Comparison of ENCODE assay signal across 23 mouse cellular contexts in the genomic region with DNA sequence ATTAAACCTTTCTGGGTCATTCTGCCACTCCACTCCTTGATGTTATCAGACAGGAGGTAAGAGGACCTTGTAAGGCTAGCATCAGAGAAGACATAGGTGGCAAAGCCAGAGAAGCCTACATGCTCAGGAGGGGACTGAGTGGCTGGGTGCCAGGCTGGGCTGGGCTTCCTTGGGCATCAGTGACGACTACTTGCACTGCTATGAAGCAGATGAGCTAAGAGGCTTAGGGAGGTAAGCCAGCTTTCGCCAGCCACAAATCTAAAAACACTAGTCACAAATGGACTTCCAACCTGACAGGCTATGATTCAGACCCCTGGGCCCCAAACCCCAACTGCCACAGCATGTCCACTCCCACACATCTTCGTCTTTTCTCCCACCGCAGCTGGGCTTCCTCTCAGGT. TPM values are rescaled to one million over a fixed set of nuclear protein-coding genes. Genes with fewer than 3 reads are reported as not detected.
A peak's percentile ranks its signal among the peaks of the same experiment; 100 is the strongest.
DNase-seq lines count a peak whose midpoint lies in the region; ATAC-seq and TF ChIP-seq lines count a peak whose summit lies in the region.
"Had no signal": no experiment of that assay in that cellular context is flagged by ENCODE, and none has a peak within 500 bp of the region (broad histone marks: within the 10 kb centered on the region; RNA-seq: fewer than 3 reads in every experiment).

No protein-coding gene starts in this region.

- H3K9ac ChIP-seq in midbrain, embryonic 11.5 days (ENCODE audit: low read length), result no peak overlapping the region
- no peak overlapping the region for H3K9ac ChIP-seq in midbrain, embryonic 15.5 days
- H3K9ac ChIP-seq: embryonic facial prominence, embryonic 13.5 days; hindbrain, embryonic 14.5 days; limb, embryonic 13.5 days; liver, embryonic 13.5 days; lung, embryonic 14.5 days; neural tube, embryonic 12.5 days had no signal

- H3K4me2 ChIP-seq in midbrain, embryonic 11.5 days, result no peak overlapping the region
- no peak overlapping the region for H3K4me2 ChIP-seq in midbrain, embryonic 15.5 days
- H3K4me2 ChIP-seq: embryonic facial prominence, embryonic 13.5 days; heart, embryonic 11.5 days; hindbrain, embryonic 14.5 days; limb, embryonic 13.5 days; liver, embryonic 13.5 days; lung, embryonic 14.5 days; neural tube, embryonic 12.5 days had no signal

- peak; percentile 67 for DNase-seq in midbrain, embryonic 11.5 days (ENCODE audit: low spot score, missing footprints)
- DNase-seq in NIH3T3 (ENCODE audit: low read depth), result peak; percentile 31
- DNase-seq in urinary bladder, postnatal 4 days (ENCODE audit: low spot score in 2 of 2), result no peak
- no peak for DNase-seq in adrenal gland, postnatal 10 days
- DNase-seq: gastrocnemius, postnatal 36 days; liver, embryonic 13.5 days; lung, embryonic 14.5 days; lung, postnatal 36 days; thymus, adult 18-20 months had no signal

- no peaks in the 10 kb centered on the region for H3K27me3 ChIP-seq in midbrain, embryonic 11.5 days (ENCODE audit: control insufficient read depth, insufficient read depth, low read length)
- no peaks in the 10 kb centered on the region for H3K27me3 ChIP-seq in midbrain, embryonic 15.5 days (replicated peaks)
- no peaks in the 10 kb centered on the region for H3K27me3 ChIP-seq in E14TG2a.4 (ENCODE audit: insufficient read depth, low read length)
- H3K27me3 ChIP-seq: embryonic facial prominence, embryonic 13.5 days; limb, embryonic 13.5 days; liver, embryonic 13.5 days; neural tube, embryonic 12.5 days had no signal

- H3K36me3 ChIP-seq in midbrain, embryonic 11.5 days (ENCODE audit: control insufficient read depth, insufficient read depth, low read length), result no peaks in the 10 kb centered on the region
- no peaks in the 10 kb centered on the region; the same call in 1 of the 2 replicates for H3K36me3 ChIP-seq in midbrain, embryonic 15.5 days (replicated peaks)
- H3K36me3 ChIP-seq in E14TG2a.4 (ENCODE audit: insufficient read depth, low read length), result peaks cover 62% of the 10 kb centered on the region

- 70% methylated on average over 4 of the region's 4 CpGs for WGBS in midbrain, embryonic 11.5 days
- 84% methylated on average over 4 of the region's 4 CpGs for WGBS in midbrain, embryonic 15.5 days

- H3K4me1 ChIP-seq in midbrain, embryonic 11.5 days (ENCODE audit: control insufficient read depth, insufficient read depth, low read length), result no peaks in the 10 kb centered on the region
- H3K4me1 ChIP-seq in midbrain, embryonic 15.5 days, result no peaks in the 10 kb centered on the region
- H3K4me1 ChIP-seq in E14TG2a.4 (replicated peaks; ENCODE audit: low read depth, low read length), result peaks cover 79% of the 10 kb centered on the region
- H3K4me1 ChIP-seq: embryonic facial prominence, embryonic 13.5 days; limb, embryonic 13.5 days; neural tube, embryonic 12.5 days had no signal

- no peak overlapping the region for H3K4me3 ChIP-seq in midbrain, embryonic 11.5 days (ENCODE audit: low read depth, low read length)
- H3K4me3 ChIP-seq in midbrain, embryonic 15.5 days, result no peak overlapping the region
- 0 out of 2 replicates have a peak overlapping the region, but pooled peaks have one; percentile 10 for H3K4me3 ChIP-seq in E14TG2a.4 (replicated peaks; ENCODE audit: low read length)
- H3K4me3 ChIP-seq: embryonic facial prominence, embryonic 13.5 days; limb, embryonic 13.5 days; liver, embryonic 13.5 days; midbrain, embryonic 10.5 days; neural tube, embryonic 12.5 days had no signal

- no peaks in the 10 kb centered on the region for H3K9me3 ChIP-seq in midbrain, embryonic 11.5 days (ENCODE audit: control insufficient read depth, low read length)
- no peaks in the 10 kb centered on the region for H3K9me3 ChIP-seq in midbrain, embryonic 15.5 days
- H3K9me3 ChIP-seq in E14TG2a.4 (ENCODE audit: low read length), result no peaks in the 10 kb centered on the region
- H3K9me3 ChIP-seq: embryonic facial prominence, embryonic 13.5 days; limb, embryonic 13.5 days; midbrain, embryonic 10.5 days; neural tube, embryonic 12.5 days had no signal

- ATAC-seq in midbrain, embryonic 11.5 days (ENCODE audit: low FRiP score), result no peak
- no peak for ATAC-seq in midbrain, embryonic 15.5 days (replicated peaks)
- peak; percentile 48 for ATAC-seq in megakaryocyte progenitor cell, adult 5-6 weeks (replicated peaks; ENCODE audit: poor library complexity)
- ATAC-seq: forebrain, embryonic 16.5 days had no signal

- no peak overlapping the region for H3K27ac ChIP-seq in midbrain, embryonic 11.5 days (ENCODE audit: low read depth, low read length)
- H3K27ac ChIP-seq in midbrain, embryonic 15.5 days, result no peak overlapping the region
- H3K27ac ChIP-seq: embryonic facial prominence, embryonic 13.5 days; hindbrain, embryonic 14.5 days; limb, embryonic 13.5 days; liver, embryonic 13.5 days; midbrain, embryonic 10.5 days; neural tube, embryonic 12.5 days had no signal

- no peak for TF ChIP-seq CTCF in E14TG2a.4 (conservative IDR thresholded peaks at IDR 0.05; ENCODE audit: low read length)

RNA-seq across cellular contexts. Expression of gene Bckdha, which starts 14.2 kb away (rescaled TPM):
- polyA plus RNA-seq in midbrain, embryonic 11.5 days (2014; fragmentation: Nextera tagmentation; extraction: Ambion mirVana), result 30.0 and 35.4 TPM in 2 replicates
- 42.7 and 43.5 TPM in 2 replicates for polyA plus RNA-seq in midbrain, embryonic 15.5 days (2015; fragmentation: Nextera tagmentation; extraction: Ambion mirVana)
- total RNA-seq in megakaryocyte progenitor cell, adult 5-6 weeks (2015), result 37.6 and 46.7 TPM in 2 replicates
- 48.6 and 52.0 TPM in 2 replicates for total RNA-seq in megakaryocyte progenitor cell, adult 5-6 weeks (2017)
- 100 to 1,000 TPM; 251 to 252 TPM for total RNA-seq in adrenal gland, postnatal 10 days (2021)

RNA-seq across cellular contexts. Expression of gene Exosc5, which starts 14.3 kb away (rescaled TPM):
- 40.2 and 46.4 TPM in 2 replicates for polyA plus RNA-seq in midbrain, embryonic 11.5 days (2014; fragmentation: Nextera tagmentation; extraction: Ambion mirVana)
- 41.0 and 44.9 TPM in 2 replicates for polyA plus RNA-seq in midbrain, embryonic 15.5 days (2015; fragmentation: Nextera tagmentation; extraction: Ambion mirVana)
- 80.7 and 84.9 TPM in 2 replicates for total RNA-seq in megakaryocyte progenitor cell, adult 5-6 weeks (2015)
- total RNA-seq in megakaryocyte progenitor cell, adult 5-6 weeks (2017), result 55.6 and 71.8 TPM in 2 replicates
- 10 to 100 TPM; 45.3 to 50.6 TPM for total RNA-seq in adrenal gland, postnatal 10 days (2021)

RNA-seq across cellular contexts. Expression of gene B3gnt8, which starts 18.2 kb away (rescaled TPM):
- 0.36 and 0.65 TPM in 2 replicates for polyA plus RNA-seq in midbrain, embryonic 11.5 days (2014; fragmentation: Nextera tagmentation; extraction: Ambion mirVana)
- 0.68 and 0.88 TPM in 2 replicates for polyA plus RNA-seq in midbrain, embryonic 15.5 days (2015; fragmentation: Nextera tagmentation; extraction: Ambion mirVana)
- 5.1 and 7.4 TPM in 2 replicates for total RNA-seq in megakaryocyte progenitor cell, adult 5-6 weeks (2015)
- 13.2 and 22.2 TPM in 2 replicates for total RNA-seq in megakaryocyte progenitor cell, adult 5-6 weeks (2017)
- 1 to 10 TPM; 4.0 TPM for total RNA-seq in adrenal gland, postnatal 10 days (2021)

RNA-seq across cellular contexts. Expression of gene Dmac2, which starts 25.4 kb away (rescaled TPM):
- polyA plus RNA-seq in midbrain, embryonic 11.5 days (2014; fragmentation: Nextera tagmentation; extraction: Ambion mirVana), result 22.0 and 24.6 TPM in 2 replicates
- polyA plus RNA-seq in midbrain, embryonic 15.5 days (2015; fragmentation: Nextera tagmentation; extraction: Ambion mirVana), result 44.2 and 45.3 TPM in 2 replicates
- total RNA-seq in megakaryocyte progenitor cell, adult 5-6 weeks (2015), result 24.5 and 30.0 TPM in 2 replicates
- 34.0 and 34.9 TPM in 2 replicates for total RNA-seq in megakaryocyte progenitor cell, adult 5-6 weeks (2017)
- 10 to 100 TPM; 36.2 to 51.7 TPM for total RNA-seq in adrenal gland, postnatal 10 days (2021)

RNA-seq across cellular contexts. Expression of gene Erich4, which starts 28.9 kb away (rescaled TPM):
- polyA plus RNA-seq in midbrain, embryonic 11.5 days (2014; fragmentation: Nextera tagmentation; extraction: Ambion mirVana), result not detected in 2 replicates
- not detected in 2 replicates for polyA plus RNA-seq in midbrain, embryonic 15.5 days (2015; fragmentation: Nextera tagmentation; extraction: Ambion mirVana)
- not detected in 2 replicates for total RNA-seq in megakaryocyte progenitor cell, adult 5-6 weeks (2015)
- not detected in 2 replicates for total RNA-seq in megakaryocyte progenitor cell, adult 5-6 weeks (2017)
- total RNA-seq in adrenal gland, postnatal 10 days (2021), result not detected
- total RNA-seq: G1E; gastrocnemius, postnatal 36 days; left cerebral cortex, postnatal 14 days; monocyte, adult 5-6 weeks had no signal
- polyA plus RNA-seq: CD4-positive, CD25-positive, alpha-beta regulatory T cell, adult 4 months; embryonic facial prominence, embryonic 13.5 days; G1E; heart, embryonic 11.5 days; hindbrain, embryonic 14.5 days; limb, embryonic 13.5 days; lung, embryonic 14.5 days; midbrain, embryonic 10.5 days; neural tube, embryonic 12.5 days had no signal

Comparison
In these comparisons a context has a peak if more than half of its experiments do, and no peak if none do; other contexts are left out.
1. DNase-seq: peak in midbrain, embryonic 11.5 days (single experiment) and NIH3T3 (single experiment); none in urinary bladder, postnatal 4 days (0 of 2) and adrenal gland, postnatal 10 days (single experiment).
2. RNA of gene Bckdha, which starts 14.2 kb away (total RNA-seq): 251 to 252 TPM in adrenal gland, postnatal 10 days; 37.6 to 52.0 TPM in megakaryocyte progenitor cell, adult 5-6 weeks; every median in the first group is over 4 times any median in the second.